16 mouse cellular contexts compared by ENCODE assay signal in genomic region chr6:38058805-38059204, GRCm38 (mm10). TPM values are rescaled to one million over a fixed set of nuclear protein-coding genes. Genes with fewer than 3 reads are reported as not detected.
DNase-seq lines count a peak whose midpoint lies in the region; ATAC-seq and TF ChIP-seq lines count a peak whose summit lies in the region.
"Had no signal": no experiment of that assay in that cellular context is flagged by ENCODE, and none has a peak within 500 bp of the region (broad histone marks: within the 10 kb centered on the region; RNA-seq: fewer than 3 reads in every experiment).

No protein-coding gene starts in this region.

- H3K36me3 ChIP-seq in hindbrain, embryonic 11.5 days (ENCODE audit: control insufficient read depth, insufficient read depth, low read length): no peaks in the 10 kb centered on the region
- H3K36me3 ChIP-seq in hindbrain, embryonic 14.5 days (replicated peaks; ENCODE audit: control insufficient read depth, insufficient read depth): no peaks in the 10 kb centered on the region
- H3K36me3 ChIP-seq in midbrain, postnatal 0 days (ENCODE audit: insufficient read depth, low read length): no peaks in the 10 kb centered on the region
- no peaks in the 10 kb centered on the region for H3K36me3 ChIP-seq in midbrain, embryonic 16.5 days (ENCODE audit: control insufficient read depth, insufficient read depth, low read length)
- H3K36me3 ChIP-seq: liver, embryonic 15.5 days; midbrain, embryonic 13.5 days had no signal

- H3K4me2 ChIP-seq in hindbrain, embryonic 11.5 days (replicated peaks; ENCODE audit: low read depth, low read length): no peak overlapping the region
- no peak overlapping the region for H3K4me2 ChIP-seq in hindbrain, embryonic 14.5 days (replicated peaks)
- no peak overlapping the region for H3K4me2 ChIP-seq in midbrain, postnatal 0 days (ENCODE audit: low read depth, low read length, poor library complexity, severe bottlenecking)
- no peak overlapping the region for H3K4me2 ChIP-seq in midbrain, embryonic 16.5 days (ENCODE audit: low read length)
- H3K4me2 ChIP-seq: liver, embryonic 15.5 days; midbrain, embryonic 13.5 days had no signal

- no peak overlapping the region for H3K9ac ChIP-seq in hindbrain, embryonic 11.5 days (ENCODE audit: low read depth, low read length)
- no peak overlapping the region for H3K9ac ChIP-seq in hindbrain, embryonic 14.5 days
- no peak overlapping the region for H3K9ac ChIP-seq in midbrain, postnatal 0 days (replicated peaks; ENCODE audit: low read length, poor library complexity, severe bottlenecking)
- no peak overlapping the region for H3K9ac ChIP-seq in midbrain, embryonic 16.5 days (ENCODE audit: low read depth, low read length)
- H3K9ac ChIP-seq: liver, embryonic 15.5 days; midbrain, embryonic 13.5 days had no signal

- TF ChIP-seq POLR2A in brain, embryonic 14.5 days (IDR thresholded peaks at IDR 0.05; ENCODE audit: borderline replicate concordance, extremely low read depth, insufficient read depth, insufficient read length, poor library complexity, severe bottlenecking): no peak

- no peaks in the 10 kb centered on the region for H3K27me3 ChIP-seq in hindbrain, embryonic 11.5 days (ENCODE audit: control insufficient read depth, insufficient read depth, low read length)
- no peaks in the 10 kb centered on the region for H3K27me3 ChIP-seq in hindbrain, embryonic 14.5 days (ENCODE audit: control insufficient read depth, insufficient read depth, low read length)
- no peaks in the 10 kb centered on the region for H3K27me3 ChIP-seq in midbrain, postnatal 0 days (ENCODE audit: insufficient read depth, low read length)
- no peaks in the 10 kb centered on the region for H3K27me3 ChIP-seq in midbrain, embryonic 16.5 days (ENCODE audit: control insufficient read depth, insufficient read depth, low read depth, low read length)
- H3K27me3 ChIP-seq: liver, embryonic 15.5 days; midbrain, embryonic 13.5 days had no signal

- peak; percentile 25; the same call in 1 of the 2 replicates for TF ChIP-seq CTCF in midbrain, postnatal 0 days (IDR thresholded peaks at IDR 0.05)
- no peak for TF ChIP-seq CTCF in brain, embryonic 14.5 days (IDR thresholded peaks at IDR 0.05; ENCODE audit: borderline replicate concordance, extremely low read depth, insufficient read depth, insufficient read length)

- peak; percentile 14 for DNase-seq in hindbrain, embryonic 11.5 days (ENCODE audit: low spot score)
- DNase-seq in hindbrain, embryonic 14.5 days (ENCODE audit: low spot score): no peak
- DNase-seq in midbrain, postnatal 0 days (ENCODE audit: low spot score): no peak
- DNase-seq in brain, embryonic 14.5 days (ENCODE audit: low read depth): peak; percentile 9
- DNase-seq in thymus, postnatal 4 days: peak; percentile 63
- DNase-seq in adrenal gland, adult 18-20 months (ENCODE audit: low spot score in 2 of 2): no peak
- DNase-seq: cerebellum, adult 9-11 months; gastrocnemius, postnatal 14 days; kidney, adult 18-20 months; layer of hippocampus, postnatal 36 days had no signal

- ATAC-seq in hindbrain, embryonic 11.5 days (ENCODE audit: low FRiP score): no peak
- ATAC-seq in hindbrain, embryonic 14.5 days (ENCODE audit: low FRiP score): no peak
- ATAC-seq in midbrain, postnatal 0 days (ENCODE audit: low FRiP score): no peak
- no peak for ATAC-seq in midbrain, embryonic 16.5 days
- ATAC-seq: midbrain, embryonic 13.5 days had no signal

- H3K9me3 ChIP-seq in hindbrain, embryonic 11.5 days (ENCODE audit: control insufficient read depth, low read length): no peaks in the 10 kb centered on the region
- no peaks in the 10 kb centered on the region for H3K9me3 ChIP-seq in hindbrain, embryonic 14.5 days (ENCODE audit: control insufficient read depth, low read length)
- no peaks in the 10 kb centered on the region for H3K9me3 ChIP-seq in midbrain, postnatal 0 days (ENCODE audit: low read length)
- H3K9me3 ChIP-seq in midbrain, embryonic 16.5 days (replicated peaks; ENCODE audit: control insufficient read depth, low read length, poor library complexity, severe bottlenecking): no peaks in the 10 kb centered on the region
- H3K9me3 ChIP-seq: liver, embryonic 15.5 days had no signal

- WGBS in hindbrain, embryonic 11.5 days: 65% methylated on average over 5 of the region's 5 CpGs
- WGBS in hindbrain, embryonic 14.5 days: 60% methylated on average over 5 of the region's 5 CpGs
- 53% methylated on average over 5 of the region's 5 CpGs for WGBS in midbrain, postnatal 0 days
- WGBS in midbrain, embryonic 16.5 days: 55% methylated on average over 5 of the region's 5 CpGs

- no peaks in the 10 kb centered on the region for H3K4me1 ChIP-seq in hindbrain, embryonic 11.5 days (replicated peaks; ENCODE audit: control insufficient read depth, insufficient read depth, low read length)
- H3K4me1 ChIP-seq in hindbrain, embryonic 14.5 days (replicated peaks; ENCODE audit: control insufficient read depth, insufficient read depth, low read length): no peaks in the 10 kb centered on the region
- no peaks in the 10 kb centered on the region for H3K4me1 ChIP-seq in midbrain, postnatal 0 days (ENCODE audit: insufficient read depth, low read length)
- H3K4me1 ChIP-seq in midbrain, embryonic 16.5 days (ENCODE audit: control insufficient read depth, insufficient read depth, low read length): no peaks in the 10 kb centered on the region
- H3K4me1 ChIP-seq: liver, embryonic 15.5 days; midbrain, embryonic 13.5 days had no signal

- H3K4me3 ChIP-seq in hindbrain, embryonic 11.5 days (ENCODE audit: low read depth, low read length): no peak overlapping the region
- H3K4me3 ChIP-seq in hindbrain, embryonic 14.5 days (replicated peaks; ENCODE audit: low read length): no peak overlapping the region
- no peak overlapping the region for H3K4me3 ChIP-seq in midbrain, postnatal 0 days (ENCODE audit: low read depth, low read length)
- H3K4me3 ChIP-seq in midbrain, embryonic 16.5 days (ENCODE audit: low read depth, low read length): no peak overlapping the region
- H3K4me3 ChIP-seq: liver, embryonic 15.5 days; midbrain, embryonic 13.5 days had no signal

- H3K27ac ChIP-seq in hindbrain, embryonic 11.5 days (ENCODE audit: low read depth, low read length): no peak overlapping the region
- H3K27ac ChIP-seq in hindbrain, embryonic 14.5 days: no peak overlapping the region
- no peak overlapping the region for H3K27ac ChIP-seq in midbrain, postnatal 0 days (ENCODE audit: low read depth, low read length)
- no peak overlapping the region for H3K27ac ChIP-seq in midbrain, embryonic 16.5 days (ENCODE audit: low read length)
- H3K27ac ChIP-seq: liver, embryonic 15.5 days; midbrain, embryonic 13.5 days had no signal

RNA-seq across cellular contexts. Expression of gene Svopl, which starts 12.0 kb away (rescaled TPM):
- 2.6 and 3.4 TPM in 2 replicates for polyA plus RNA-seq in hindbrain, embryonic 11.5 days (2014; fragmentation: Nextera tagmentation; extraction: Ambion mirVana)
- 0.81 and 1.6 TPM in 2 replicates for polyA plus RNA-seq in hindbrain, embryonic 14.5 days (2014; fragmentation: Nextera tagmentation; extraction: Ambion mirVana)
- 0.28 and 0.99 TPM in 2 replicates for total RNA-seq in midbrain, postnatal 0 days (2014; rRNA removed)
- 0.33 and 0.51 TPM in 2 replicates for polyA plus RNA-seq in midbrain, postnatal 0 days (2015; fragmentation: Nextera tagmentation; extraction: Ambion mirVana)
- polyA plus RNA-seq in midbrain, embryonic 16.5 days (2015; fragmentation: Nextera tagmentation; extraction: Ambion mirVana): 0.85 and 0.88 TPM in 2 replicates
- polyA plus RNA-seq in brain, embryonic 14.5 days (2012; rRNA removed): 0.26 and 0.78 TPM in 2 replicates
- total RNA-seq in adrenal gland, adult 18-20 months (2021): 1 to 10 TPM in 1 of 2 experiments, under 1 TPM in 1; 0.96 to 1.7 TPM
- total RNA-seq: neutrophil, adult 5-6 weeks had no signal
- polyA plus RNA-seq: liver, embryonic 15.5 days had no signal

RNA-seq across cellular contexts. Expression of gene Tmem213, which starts 50.2 kb away (rescaled TPM):
- polyA plus RNA-seq in hindbrain, embryonic 11.5 days (2014; fragmentation: Nextera tagmentation; extraction: Ambion mirVana): not detected in 2 replicates
- not detected in 2 replicates for polyA plus RNA-seq in hindbrain, embryonic 14.5 days (2014; fragmentation: Nextera tagmentation; extraction: Ambion mirVana)
- not detected in 2 replicates for total RNA-seq in midbrain, postnatal 0 days (2014; rRNA removed)
- 0.26 TPM in 1 of 2 replicates, not detected in the other for polyA plus RNA-seq in midbrain, postnatal 0 days (2015; fragmentation: Nextera tagmentation; extraction: Ambion mirVana)
- polyA plus RNA-seq in midbrain, embryonic 16.5 days (2015; fragmentation: Nextera tagmentation; extraction: Ambion mirVana): not detected in 2 replicates
- polyA plus RNA-seq in brain, embryonic 14.5 days (2012; rRNA removed): 0.15 TPM in 1 of 2 replicates, not detected in the other
- total RNA-seq in adrenal gland, adult 18-20 months (2021): not detected
- total RNA-seq: adrenal gland, postnatal 36 days; gastrocnemius, postnatal 14 days; layer of hippocampus, postnatal 36 days; neutrophil, adult 5-6 weeks had no signal
- polyA plus RNA-seq: heart, postnatal 0 days; liver, embryonic 15.5 days had no signal

Comparison
In these comparisons a context has a peak if more than half of its experiments do, and no peak if none do; other contexts are left out.
1. DNase-seq: peak in hindbrain, embryonic 11.5 days (single experiment), brain, embryonic 14.5 days (single experiment) and thymus, postnatal 4 days (single experiment); none in hindbrain, embryonic 14.5 days (single experiment), midbrain, postnatal 0 days (single experiment) and adrenal gland, adult 18-20 months (0 of 2).